Mouse (Mus musculus) MEL (cell line): Measurements from ENCODE around the gene Wdsub1.

Source experiments
- CHD1 ChIP-seq: IDR thresholded peaks from 2 replicates; pipeline ENCODE4 v1.6.1; 2012; ENCODE audit warnings: low read depth, mild to moderate bottlenecking, inconsistent platforms, low read length, improper control_type of control experiment
- CTCF ChIP-seq, 3 experiments: IDR thresholded peaks in 2 of 3; conservative IDR thresholded peaks in 1 of 3; 2 replicates each; pipeline ENCODE4 v1.5.1; 2011 to 2012; ENCODE audit warnings: low read length in 3 of 3, low read depth in 2 of 3, mild to moderate bottlenecking in 2 of 3, improper control_type of control experiment in 1 of 3, inconsistent platforms in 1 of 3, mixed read lengths in 1 of 3, moderate library complexity in 1 of 3; ENCODE audit not compliant: control insufficient read depth in 1 of 3, insufficient read depth in 1 of 3, poor library complexity in 1 of 3, severe bottlenecking in 1 of 3
- E2F4 ChIP-seq: IDR thresholded peaks from 2 replicates; pipeline ENCODE4 v1.6.1; 2011; ENCODE audit warnings: low read depth, low read length, improper control_type of control experiment, borderline replicate concordance
- EP300 ChIP-seq, 2 experiments: IDR thresholded peaks; 2 replicates each; pipeline ENCODE4 v1.6.1; 2011; ENCODE audit warnings: improper control_type of control experiment in 2 of 2, low read length in 2 of 2, low read depth in 1 of 2, mild to moderate bottlenecking in 1 of 2
- GATA1 ChIP-seq: IDR thresholded peaks from 2 replicates; pipeline ENCODE4 v1.6.1; 2011; ENCODE audit warnings: low read depth, low read length, improper control_type of control experiment
- HCFC1 ChIP-seq: IDR thresholded peaks from 2 replicates; pipeline ENCODE4 v1.6.1; 2012; ENCODE audit warnings: low read depth, mild to moderate bottlenecking, inconsistent platforms, low read length, improper control_type of control experiment, moderate library complexity
- JUND ChIP-seq: IDR thresholded peaks from 2 replicates; pipeline ENCODE4 v1.6.1; 2011; ENCODE audit warnings: low read depth, mild to moderate bottlenecking, improper control_type of control experiment, low read length
- MYC ChIP-seq: IDR thresholded peaks from 2 replicates; pipeline ENCODE4 v1.6.1; 2011; ENCODE audit warnings: low read depth, mild to moderate bottlenecking, low read length, improper control_type of control experiment, moderate library complexity
- NELFE ChIP-seq: IDR thresholded peaks from 2 replicates; pipeline ENCODE4 v1.6.1; 2011; ENCODE audit warnings: low read depth, low read length, improper control_type of control experiment
- POLR2A ChIP-seq, 2 experiments: IDR thresholded peaks; 2 replicates each; pipeline ENCODE4 v1.6.1; 2011 to 2012; ENCODE audit warnings: low read length in 2 of 2, mild to moderate bottlenecking in 2 of 2, control low read depth in 1 of 2, improper control_type of control experiment in 1 of 2, low read depth in 1 of 2, moderate library complexity in 1 of 2; ENCODE audit not compliant: control insufficient read depth in 1 of 2, insufficient read depth in 1 of 2, poor library complexity in 1 of 2
- ZC3H11A ChIP-seq: IDR thresholded peaks from 2 replicates; pipeline ENCODE4 v1.6.1; 2012; ENCODE audit warnings: low read depth, mild to moderate bottlenecking, inconsistent platforms, low read length, improper control_type of control experiment

DNA sequence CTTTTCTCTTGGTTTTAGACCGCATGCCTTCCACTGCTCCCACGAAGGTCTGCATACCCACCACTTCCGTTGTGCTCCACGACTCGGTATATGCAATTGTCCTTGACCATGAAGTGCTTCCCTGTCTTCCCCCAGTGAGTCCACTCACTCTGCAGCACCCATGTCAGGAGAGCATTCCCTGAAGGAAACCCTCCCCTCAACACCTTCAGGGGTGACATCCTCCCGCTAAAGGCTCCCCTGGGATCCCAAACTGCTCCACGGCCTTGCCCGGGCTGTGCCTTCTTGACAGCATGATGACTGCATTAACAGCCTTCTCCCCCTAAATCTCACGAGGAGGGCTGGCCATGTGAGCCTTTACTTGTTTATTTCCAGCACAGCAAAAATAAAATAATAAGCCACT lies 25.7 kb upstream of the Wdsub1 start:
- TF ChIP-seq ZC3H11A: no peak
- no peak for TF ChIP-seq HCFC1
- no peak for TF ChIP-seq CTCF (IDR thresholded peaks at IDR 0.05 in 2 of 3, conservative IDR thresholded peaks at IDR 0.05 in 1 of 3; ENCODE audit: control insufficient read depth in 1 of 3, insufficient read depth in 1 of 3, low read depth in 2 of 3, low read length in 3 of 3, poor library complexity in 1 of 3, severe bottlenecking in 1 of 3)
- no peak for TF ChIP-seq CHD1
- TF ChIP-seq EP300 (IDR thresholded peaks at IDR 0.05; ENCODE audit: low read depth in 1 of 2, low read length in 2 of 2): no peak
- TF ChIP-seq NELFE: no peak
- TF ChIP-seq JUND: no peak
- TF ChIP-seq MYC: no peak
- TF ChIP-seq GATA1: no peak
- TF ChIP-seq E2F4: no peak
- no peak for TF ChIP-seq POLR2A (IDR thresholded peaks at IDR 0.05; ENCODE audit: control insufficient read depth in 1 of 2, insufficient read depth in 1 of 2, low read depth in 1 of 2, low read length in 2 of 2, poor library complexity in 1 of 2)
